Mouse (Mus musculus) stomach, postnatal 0 days (tissue): ENCODE measurements at regions not wholly inside any gene's neighbourhood (a gene's known extent, or its start where the extent isn't known, plus 50 kb on each side); places are given as distances from the start of the nearest gene placed in this dataset.

Experiments
- CTCF ChIP-seq: IDR thresholded peaks from 2 replicates; pipeline ENCODE4 v1.5.1; 2016; ENCODE audit warnings: antibody characterized with exemption, low read depth, mild to moderate bottlenecking, moderate library complexity
- EP300 ChIP-seq: optimal IDR thresholded peaks from 2 replicates; pipeline ENCODE3; 2016; ENCODE audit warnings: antibody characterized with exemption

DNA sequence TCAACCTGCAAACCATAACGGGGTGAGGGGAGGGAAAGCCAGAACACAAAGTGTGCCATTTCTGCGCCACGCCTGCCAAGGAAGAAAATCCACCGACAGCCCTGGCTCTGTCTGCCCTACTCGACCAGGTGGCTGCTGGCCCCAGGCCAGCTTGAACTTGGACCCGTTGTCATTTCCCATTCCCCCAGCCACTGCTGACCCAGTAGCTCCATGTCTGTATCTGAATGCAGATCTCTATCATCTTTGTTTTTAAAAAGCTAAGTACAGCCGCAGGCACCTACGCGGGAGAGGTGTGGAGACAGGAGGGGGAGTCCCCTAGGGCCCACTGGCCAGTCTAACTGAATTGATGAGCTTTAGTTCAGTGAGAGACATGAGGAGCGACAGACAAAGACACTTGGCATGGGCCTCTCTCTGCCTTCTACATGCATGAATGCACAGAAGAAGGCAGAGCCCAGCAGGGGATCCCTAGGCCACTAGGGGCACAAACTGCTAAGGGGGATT lies 439.1 kb downstream of the Prdm2 start:
- TF ChIP-seq CTCF = no peak
- no peak for TF ChIP-seq EP300
